10 mouse cellular contexts compared by ENCODE assay signal in genomic region chr8:30915127-30915526, GRCm38 (mm10).
DNase-seq lines count a peak whose midpoint lies in the region; ATAC-seq and TF ChIP-seq lines count a peak whose summit lies in the region.
"Had no signal": no experiment of that assay in that cellular context is flagged by ENCODE, and none has a peak within 500 bp of the region (broad histone marks: within the 10 kb centered on the region; RNA-seq: fewer than 3 reads in every experiment).

No protein-coding gene starts in this region.

- TF ChIP-seq POLR2A in heart, adult 2 months (IDR thresholded peaks at IDR 0.05; ENCODE audit: insufficient read depth, low read depth, low read length) = no peak
- no peak for TF ChIP-seq POLR2A in lung, adult 2 months (IDR thresholded peaks at IDR 0.05; ENCODE audit: borderline replicate concordance, extremely low read depth, low read depth, low read length)

- no peak overlapping the region for H3K27ac ChIP-seq in heart, embryonic 10.5 days
- no peak overlapping the region for H3K27ac ChIP-seq in heart, adult 2 months
- no peak overlapping the region for H3K27ac ChIP-seq in lung, embryonic 16.5 days (ENCODE audit: low read length)
- peak overlapping the region; percentile 77 for H3K27ac ChIP-seq in hindbrain, embryonic 16.5 days (ENCODE audit: low read depth, low read length)
- peak overlapping the region; percentile 77 for H3K27ac ChIP-seq in neural tube, embryonic 14.5 days (ENCODE audit: low read depth, low read length)
- H3K27ac ChIP-seq: gastrocnemius, adult 2 months; liver, embryonic 14.5 days had no signal

- WGBS in heart, embryonic 10.5 days = 48% methylated on average over 7 of the region's 7 CpGs
- 58% methylated on average over 7 of the region's 7 CpGs for WGBS in heart, adult 2 months
- WGBS in lung, embryonic 16.5 days = 49% methylated on average over 7 of the region's 7 CpGs
- 56% methylated on average over 7 of the region's 7 CpGs for WGBS in lung, adult 2 months
- 69% methylated on average over 7 of the region's 7 CpGs for WGBS in hindbrain, embryonic 16.5 days
- WGBS in neural tube, embryonic 14.5 days = 62% methylated on average over 7 of the region's 7 CpGs

- H3K9me3 ChIP-seq in heart, embryonic 10.5 days = no peaks in the 10 kb centered on the region
- no peaks in the 10 kb centered on the region for H3K9me3 ChIP-seq in lung, embryonic 16.5 days (ENCODE audit: control insufficient read depth, low read length)
- H3K9me3 ChIP-seq in hindbrain, embryonic 16.5 days (ENCODE audit: control insufficient read depth, low read length) = no peaks in the 10 kb centered on the region
- H3K9me3 ChIP-seq in neural tube, embryonic 14.5 days (ENCODE audit: control insufficient read depth, low read length) = no peaks in the 10 kb centered on the region; the same call in 1 of the 2 replicates

- no peak for TF ChIP-seq EP300 in heart, adult 2 months (IDR thresholded peaks at IDR 0.05; ENCODE audit: insufficient read depth, low read depth, low read length)

- ATAC-seq in lung, embryonic 16.5 days (ENCODE audit: low read depth) = no peak
- no peak for ATAC-seq in hindbrain, embryonic 16.5 days
- ATAC-seq in neural tube, embryonic 14.5 days (ENCODE audit: low read depth) = no peak

- DNase-seq in heart, embryonic 10.5 days (ENCODE audit: low spot score) = no peak
- no peak for DNase-seq in heart, adult 2 months
- DNase-seq in lung, adult 2 months = no peak
- no peak for DNase-seq in c-Kit-positive CD71-positive TER-119-positive erythroid progenitor cells, embryonic 14.5 days (ENCODE audit: low spot score)
- no peak for DNase-seq in cerebellum, postnatal 25 days
- DNase-seq: gastrocnemius, adult 2 months had no signal

- H3K27me3 ChIP-seq in heart, embryonic 10.5 days (ENCODE audit: insufficient read depth, poor library complexity, severe bottlenecking) = no peaks in the 10 kb centered on the region
- H3K27me3 ChIP-seq in heart, adult 2 months (ENCODE audit: control insufficient read depth, insufficient read depth, low read length) = no peaks in the 10 kb centered on the region
- no peaks in the 10 kb centered on the region for H3K27me3 ChIP-seq in lung, embryonic 16.5 days (ENCODE audit: control insufficient read depth, insufficient read depth, low read depth, low read length)
- H3K27me3 ChIP-seq in hindbrain, embryonic 16.5 days (replicated peaks; ENCODE audit: control insufficient read depth, insufficient read depth, low read length) = no peaks in the 10 kb centered on the region
- H3K27me3 ChIP-seq in neural tube, embryonic 14.5 days (ENCODE audit: control insufficient read depth, insufficient read depth, low read length) = no peaks in the 10 kb centered on the region

- intact Hi-C loops in heart, adult 2 months (cut with DNase I) = no loop called here

- no peaks in the 10 kb centered on the region for H3K36me3 ChIP-seq in heart, embryonic 10.5 days
- H3K36me3 ChIP-seq in heart, adult 2 months (ENCODE audit: control insufficient read depth, insufficient read depth, low read length) = no peaks in the 10 kb centered on the region
- H3K36me3 ChIP-seq in lung, embryonic 16.5 days (ENCODE audit: control insufficient read depth, insufficient read depth, low read length) = no peaks in the 10 kb centered on the region
- H3K36me3 ChIP-seq in hindbrain, embryonic 16.5 days (ENCODE audit: control insufficient read depth, insufficient read depth, low read length) = no peaks in the 10 kb centered on the region
- H3K36me3 ChIP-seq in neural tube, embryonic 14.5 days (ENCODE audit: control insufficient read depth, insufficient read depth, low read length) = no peaks in the 10 kb centered on the region

- H3K4me2 ChIP-seq in lung, embryonic 16.5 days (ENCODE audit: low read depth, low read length) = peak overlapping the region; percentile 71; the same call in 1 of the 2 replicates
- peak overlapping the region; percentile 74 for H3K4me2 ChIP-seq in hindbrain, embryonic 16.5 days (ENCODE audit: low read length)
- H3K4me2 ChIP-seq in neural tube, embryonic 14.5 days (ENCODE audit: low read depth, low read length) = peak overlapping the region; percentile 50; the same call in 1 of the 2 replicates

- H3K4me3 ChIP-seq in heart, embryonic 10.5 days = peak overlapping the region; percentile 60; the same call in 1 of the 2 replicates
- H3K4me3 ChIP-seq in heart, adult 2 months = no peak overlapping the region
- H3K4me3 ChIP-seq in lung, embryonic 16.5 days (ENCODE audit: low read length) = no peak overlapping the region
- no peak overlapping the region for H3K4me3 ChIP-seq in lung, adult 2 months (replicated peaks; ENCODE audit: extremely low read depth, low read depth, low read length)
- no peak overlapping the region for H3K4me3 ChIP-seq in hindbrain, embryonic 16.5 days (ENCODE audit: low read length)
- no peak overlapping the region for H3K4me3 ChIP-seq in neural tube, embryonic 14.5 days (ENCODE audit: low read depth, low read length)

- no peak overlapping the region for H3K9ac ChIP-seq in heart, adult 2 months (ENCODE audit: low read depth, low read length)
- no peak overlapping the region for H3K9ac ChIP-seq in lung, embryonic 16.5 days (ENCODE audit: low read length)
- peak overlapping the region; percentile 67; the same call in 1 of the 2 replicates for H3K9ac ChIP-seq in hindbrain, embryonic 16.5 days (ENCODE audit: low read depth, low read length)
- peak overlapping the region; percentile 43; the same call in 1 of the 2 replicates for H3K9ac ChIP-seq in neural tube, embryonic 14.5 days (replicated peaks; ENCODE audit: low read depth, low read length)
- H3K9ac ChIP-seq: liver, embryonic 14.5 days had no signal

- peaks cover 14% of the 10 kb centered on the region; the same call in 1 of the 2 replicates for H3K4me1 ChIP-seq in heart, embryonic 10.5 days
- no peaks in the 10 kb centered on the region for H3K4me1 ChIP-seq in heart, adult 2 months (ENCODE audit: control insufficient read depth, insufficient read depth, low read length)
- peaks cover 2% of the 10 kb centered on the region; the same call in 1 of the 2 replicates for H3K4me1 ChIP-seq in lung, embryonic 16.5 days (replicated peaks; ENCODE audit: control insufficient read depth, insufficient read depth, low read length)
- H3K4me1 ChIP-seq in lung, adult 2 months (ENCODE audit: control insufficient read depth, insufficient read depth, low read length) = no peaks in the 10 kb centered on the region
- peaks cover 15% of the 10 kb centered on the region for H3K4me1 ChIP-seq in hindbrain, embryonic 16.5 days (ENCODE audit: control insufficient read depth, insufficient read depth, low read depth, low read length)
- peaks cover 19% of the 10 kb centered on the region for H3K4me1 ChIP-seq in neural tube, embryonic 14.5 days (ENCODE audit: control insufficient read depth, insufficient read depth, low read length)

- TF ChIP-seq CTCF in heart, adult 2 months (IDR thresholded peaks at IDR 0.05) = no peak
- TF ChIP-seq CTCF in lung, adult 2 months (IDR thresholded peaks at IDR 0.05; ENCODE audit: insufficient read depth, low read length) = no peak

- no peaks in the 10 kb centered on the region for H3K79me2 ChIP-seq in heart, adult 2 months (replicated peaks; ENCODE audit: control insufficient read depth, insufficient read depth, low read length)

Comparison
In these comparisons a context has a peak if more than half of its experiments do, and no peak if none do; other contexts are left out.
1. H3K27ac ChIP-seq: peak in hindbrain, embryonic 16.5 days (single experiment) and neural tube, embryonic 14.5 days (single experiment); none in heart, embryonic 10.5 days (single experiment), heart, adult 2 months (single experiment) and lung, embryonic 16.5 days (single experiment).
2. H3K9ac ChIP-seq: peak in hindbrain, embryonic 16.5 days (single experiment) and neural tube, embryonic 14.5 days (single experiment); none in heart, adult 2 months (single experiment) and lung, embryonic 16.5 days (single experiment).
3. Peak in every context shown above with its lines, with median percentiles within 50 percentile points of each other: H3K4me2 ChIP-seq.